Mouse (Mus musculus): ENCODE measurements around the gene Dusp19. TPM values are rescaled to one million over a fixed set of nuclear protein-coding genes. Genes with fewer than 3 reads are reported as not detected.

The Dusp19 gene
- polyA plus RNA-seq, 1 experiment = 15.5 TPM

GRCm38 (mm10) chr2:80599850-80600249, 17.0 kb upstream of the Dusp19 start:
- no peak for DNase-seq (ENCODE audit: low read depth)
- TF ChIP-seq POLR2A (IDR thresholded peaks at IDR 0.05; ENCODE audit: borderline replicate concordance, extremely low read depth, insufficient read depth, insufficient read length, poor library complexity, severe bottlenecking) = no peak
- TF ChIP-seq CTCF (IDR thresholded peaks at IDR 0.05; ENCODE audit: borderline replicate concordance, extremely low read depth, insufficient read depth, insufficient read length) = no peak

DNA sequence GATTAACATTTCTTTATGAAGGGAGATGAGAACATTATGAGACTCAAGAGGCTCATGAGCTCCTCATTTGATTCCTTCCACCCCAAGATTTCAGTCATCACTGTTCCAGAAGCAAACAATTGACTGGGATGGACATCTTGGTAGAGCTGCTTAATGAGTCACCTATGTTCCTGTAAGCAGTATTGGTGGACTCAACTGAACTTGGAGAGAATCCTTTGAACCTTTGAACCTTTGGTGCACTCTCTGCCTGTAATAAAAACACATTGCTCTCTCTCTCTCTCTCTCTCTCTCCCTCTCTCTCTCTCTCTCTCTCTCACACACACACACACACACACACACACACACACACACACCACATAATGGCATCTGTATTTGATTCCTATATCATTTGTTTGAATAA, 16.2 kb upstream of the Dusp19 start:
- no peak for TF ChIP-seq CTCF (IDR thresholded peaks at IDR 0.05; ENCODE audit: borderline replicate concordance, extremely low read depth, insufficient read depth, insufficient read length)
- TF ChIP-seq POLR2A (IDR thresholded peaks at IDR 0.05; ENCODE audit: borderline replicate concordance, extremely low read depth, insufficient read depth, insufficient read length, poor library complexity, severe bottlenecking) = no peak
- DNase-seq (ENCODE audit: low read depth) = no peak

DNA sequence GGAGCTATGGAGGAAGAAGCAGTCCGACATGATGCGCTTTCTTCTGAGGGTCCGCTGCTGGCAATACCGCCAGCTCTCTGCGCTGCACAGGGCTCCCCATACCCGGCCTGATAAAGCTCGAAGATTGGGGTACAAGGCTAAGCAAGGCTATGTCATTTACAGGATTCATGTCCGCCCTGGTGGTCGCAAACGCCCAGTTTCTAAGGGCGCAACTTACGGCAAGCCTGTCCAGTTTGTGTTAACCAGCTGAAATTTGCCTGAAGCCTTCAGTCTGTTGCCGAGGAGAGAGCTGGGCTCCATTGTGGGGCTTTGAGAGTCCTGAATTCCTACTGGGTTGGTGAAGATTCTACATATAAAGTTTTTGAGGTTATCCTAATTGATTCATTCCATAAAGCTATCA, 14.1 kb upstream of the Dusp19 start:
- DNase-seq (ENCODE audit: low read depth) = no peak
- TF ChIP-seq CTCF (IDR thresholded peaks at IDR 0.05; ENCODE audit: borderline replicate concordance, extremely low read depth, insufficient read depth, insufficient read length) (no peak), POLR2A (IDR thresholded peaks at IDR 0.05; ENCODE audit: borderline replicate concordance, extremely low read depth, insufficient read depth, insufficient read length, poor library complexity, severe bottlenecking) (no peak)

- peak; percentile 83 for DNase-seq (ENCODE audit: low read depth)
- TF ChIP-seq POLR2A (IDR thresholded peaks at IDR 0.05; ENCODE audit: borderline replicate concordance, extremely low read depth, insufficient read depth, insufficient read length, poor library complexity, severe bottlenecking) (no peak), CTCF (IDR thresholded peaks at IDR 0.05; ENCODE audit: borderline replicate concordance, extremely low read depth, insufficient read depth, insufficient read length) (no peak)
Observed at GRCm38 (mm10) chr2:80603771-80604426, 12.9 kb upstream of the Dusp19 start.

GRCm38 (mm10) chr2:80612286-80612685, 4.6 kb upstream of the Dusp19 start:
- DNase-seq (ENCODE audit: low read depth) = peak; percentile 75
- no peak for TF ChIP-seq POLR2A (IDR thresholded peaks at IDR 0.05; ENCODE audit: borderline replicate concordance, extremely low read depth, insufficient read depth, insufficient read length, poor library complexity, severe bottlenecking)
- TF ChIP-seq CTCF (IDR thresholded peaks at IDR 0.05; ENCODE audit: borderline replicate concordance, extremely low read depth, insufficient read depth, insufficient read length) = no peak

- no peak for TF ChIP-seq POLR2A (IDR thresholded peaks at IDR 0.05; ENCODE audit: borderline replicate concordance, extremely low read depth, insufficient read depth, insufficient read length, poor library complexity, severe bottlenecking)
- DNase-seq (ENCODE audit: low read depth) = peak; percentile 79
Observed at GRCm38 (mm10) chr2:80612796-80613195, 4.0 kb upstream of the Dusp19 start.

DNA sequence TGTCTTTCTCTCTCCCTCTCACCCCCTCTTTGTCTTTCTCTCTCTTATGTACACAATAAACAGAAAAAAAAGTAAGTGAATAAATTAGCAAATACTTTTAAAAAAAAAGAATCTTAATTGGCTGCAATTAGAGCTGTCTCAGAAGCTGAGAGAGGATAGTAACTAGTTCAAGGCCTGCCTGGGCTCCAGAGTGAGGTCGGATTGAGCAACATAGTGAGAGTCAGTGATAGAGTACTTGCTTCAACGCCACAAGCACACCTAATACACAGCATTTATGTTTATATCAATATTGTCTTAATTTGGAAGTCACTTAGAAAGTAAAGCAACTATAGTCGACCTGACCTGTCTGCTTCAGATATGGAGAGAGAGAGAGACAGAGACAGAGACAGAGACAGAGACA, 2.1 kb downstream of the Dusp19 start:
- DNase-seq (ENCODE audit: low read depth) = no peak
- TF ChIP-seq POLR2A (IDR thresholded peaks at IDR 0.05; ENCODE audit: borderline replicate concordance, extremely low read depth, insufficient read depth, insufficient read length, poor library complexity, severe bottlenecking) = no peak
- no peak for TF ChIP-seq CTCF (IDR thresholded peaks at IDR 0.05; ENCODE audit: borderline replicate concordance, extremely low read depth, insufficient read depth, insufficient read length)

DNA sequence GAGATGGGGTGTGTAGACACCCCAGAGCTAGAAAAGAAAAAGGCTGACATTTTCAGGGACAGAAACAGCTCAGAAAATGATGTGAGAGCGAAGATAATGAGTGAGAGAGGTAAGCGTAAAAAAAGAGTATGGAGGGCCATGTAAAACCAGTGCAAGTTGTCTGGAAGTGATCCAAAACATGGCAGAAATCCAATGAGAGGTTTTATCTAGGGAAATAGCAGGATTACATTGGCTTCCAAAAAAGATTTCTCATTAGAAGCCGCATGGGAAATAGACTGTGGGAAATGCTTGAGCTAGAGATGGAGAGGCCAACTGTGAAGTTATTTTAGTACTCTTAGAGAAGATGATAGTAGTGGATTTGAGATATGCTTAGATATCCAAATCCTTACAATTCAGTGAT, 5.1 kb downstream of the Dusp19 start:
- DNase-seq (ENCODE audit: low read depth) = peak; percentile 30

GRCm38 (mm10) chr2:80624523-80624922, 7.7 kb downstream of the Dusp19 start:
- no peak for DNase-seq (ENCODE audit: low read depth)
- TF ChIP-seq POLR2A (IDR thresholded peaks at IDR 0.05; ENCODE audit: borderline replicate concordance, extremely low read depth, insufficient read depth, insufficient read length, poor library complexity, severe bottlenecking) = no peak
- TF ChIP-seq CTCF (IDR thresholded peaks at IDR 0.05; ENCODE audit: borderline replicate concordance, extremely low read depth, insufficient read depth, insufficient read length) = no peak

More for the DNA sequence above, 5.1 kb downstream of the Dusp19 start:
- no peak for TF ChIP-seq POLR2A (IDR thresholded peaks at IDR 0.05; ENCODE audit: borderline replicate concordance, extremely low read depth, insufficient read depth, insufficient read length, poor library complexity, severe bottlenecking)
- TF ChIP-seq CTCF (IDR thresholded peaks at IDR 0.05; ENCODE audit: borderline replicate concordance, extremely low read depth, insufficient read depth, insufficient read length) = no peak

DNA sequence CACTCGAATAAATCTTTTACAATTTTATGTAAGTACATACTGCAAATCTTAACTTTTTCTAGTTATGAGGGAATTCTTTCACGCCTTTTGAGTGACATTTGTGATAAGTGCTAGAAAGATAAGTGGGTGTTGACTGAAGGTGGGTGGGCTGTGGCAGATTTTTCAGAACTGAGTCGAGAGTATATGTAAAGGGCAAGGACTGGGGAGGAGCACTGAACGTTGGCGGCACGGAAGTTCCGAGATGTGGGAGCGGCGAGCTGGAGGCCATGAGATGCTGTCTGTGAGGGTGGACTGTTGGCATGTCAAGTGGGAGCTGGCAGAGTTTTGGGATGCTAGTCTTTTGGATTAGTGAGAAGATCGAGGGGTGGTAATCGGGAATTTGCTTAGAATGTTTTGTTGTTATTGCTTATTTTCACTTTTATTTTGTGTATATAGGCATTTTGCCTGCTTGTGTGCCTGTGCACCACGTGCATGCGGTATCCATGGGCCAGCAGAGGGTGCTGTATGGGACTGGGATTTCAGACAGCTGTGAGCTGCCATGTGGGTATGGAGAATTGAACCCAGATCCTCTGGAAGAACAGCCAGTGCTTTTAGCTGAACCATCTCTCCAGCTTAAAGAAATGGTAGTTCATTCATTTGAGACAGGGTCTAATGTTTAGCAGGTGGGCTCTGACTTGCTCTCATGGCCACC, 15.6 kb downstream of the Dusp19 start:
- DNase-seq (ENCODE audit: low read depth) = no peak
- TF ChIP-seq CTCF (IDR thresholded peaks at IDR 0.05; ENCODE audit: borderline replicate concordance, extremely low read depth, insufficient read depth, insufficient read length) = no peak

GRCm38 (mm10) chr2:80638364-80639241, 21.8 kb downstream of the Dusp19 start:
- peak; percentile 98 for DNase-seq (ENCODE audit: low read depth)
- no peak for TF ChIP-seq CTCF (IDR thresholded peaks at IDR 0.05; ENCODE audit: borderline replicate concordance, extremely low read depth, insufficient read depth, insufficient read length)
- TF ChIP-seq POLR2A (IDR thresholded peaks at IDR 0.05; ENCODE audit: borderline replicate concordance, extremely low read depth, insufficient read depth, insufficient read length, poor library complexity, severe bottlenecking) = no peak

Measured in brain, embryonic 14.5 days (tissue).